Mouse (Mus musculus): ENCODE results near the gene Vmn2r96.
"Not testable (repeated sequence)": the region's sequence is repeated elsewhere in the genome, so short reads cannot be mapped to it uniquely, and the experiment has no call there.

The Vmn2r96 gene

GRCm38 (mm10) chr17:18572851-18573250 lies at the start of gene Vmn2r96:
TSS of gene Vmn2r96 (plus strand) at chr17:18573151.
- not testable (repeated sequence) for DNase-seq

- DNase-seq = no peak
These were observed 49.6 kb upstream of the Vmn2r96 start for GRCm38 (mm10) chr17:18523371-18523770.

- DNase-seq = no peak
These were observed 49.0 kb upstream of the Vmn2r96 start for GRCm38 (mm10) chr17:18523991-18524390.

GRCm38 (mm10) chr17:18558212-18559158 lies 14.5 kb upstream of the Vmn2r96 start:
- not testable (repeated sequence) for DNase-seq

- not testable (repeated sequence) for DNase-seq
These were observed 6.8 kb upstream of the Vmn2r96 start for GRCm38 (mm10) chr17:18566186-18566585.

GRCm38 (mm10) chr17:18615151-18615550 lies 42.2 kb downstream of the Vmn2r96 start:
- not testable (repeated sequence) for DNase-seq

GRCm38 (mm10) chr17:18626532-18626931 lies 53.6 kb downstream of the Vmn2r96 start:
- DNase-seq = no peak

Measured in cerebellum, postnatal 25 days (tissue).